Mouse (Mus musculus): Measurements from ENCODE around the gene Apobec3. TPM values are rescaled to one million over a fixed set of nuclear protein-coding genes. Genes with fewer than 3 reads are reported as not detected.

Gene Apobec3
- total RNA-seq, 2 experiments from 2014 or later = 4.4 to 4.7 TPM

Other genes with a start within 250 kb of the Apobec3 start
- 10 to 100 TPM; 10.4 to 10.6 TPM for gene Fam227a, start 232.7 kb upstream of the Apobec3 start, total RNA-seq (2021)
- gene Cby1, start 232.5 kb upstream of the Apobec3 start, total RNA-seq (2021) = 10 to 100 TPM; 54.5 to 61.0 TPM
- gene Tomm22, start 220.8 kb upstream of the Apobec3 start, total RNA-seq (2021) = 100 to 1,000 TPM; 108 to 112 TPM
- 10 to 100 TPM; 43.7 to 46.1 TPM for gene Josd1, start 203.7 kb upstream of the Apobec3 start, total RNA-seq (2021)
- 10 to 100 TPM; 44.9 to 48.5 TPM for gene Gtpbp1, start 200.8 kb upstream of the Apobec3 start, total RNA-seq (2021)
- gene Sun2, start 149.1 kb upstream of the Apobec3 start, total RNA-seq (2021) = 10 to 100 TPM; 14.9 to 20.2 TPM
- gene Dnal4, start 113.8 kb upstream of the Apobec3 start, total RNA-seq (2021) = 10 to 100 TPM; 28.6 to 31.0 TPM
- gene Nptxr, start 86.9 kb upstream of the Apobec3 start, total RNA-seq (2021) = 100 to 1,000 TPM; 454 to 474 TPM
- gene Npcd, start 57.4 kb upstream of the Apobec3 start, total RNA-seq (2021) = 10 to 100 TPM; 12.5 to 12.9 TPM
- 100 to 1,000 TPM; 271 to 289 TPM for gene Cbx6, start 57.0 kb upstream of the Apobec3 start, total RNA-seq (2021)
- gene Cbx7, start 79.5 kb downstream of the Apobec3 start, total RNA-seq (2021) = 1 to 10 TPM; 5.6 to 7.1 TPM
- gene Pdgfb, start 123.3 kb downstream of the Apobec3 start, total RNA-seq (2021) = 10 to 100 TPM; 42.6 to 43.4 TPM
- 100 to 1,000 TPM; 430 to 441 TPM for gene Syngr1, start 199.7 kb downstream of the Apobec3 start, total RNA-seq (2021)
- gene Rpl3, start 200.2 kb downstream of the Apobec3 start, total RNA-seq (2021) = 100 to 1,000 TPM; 520 to 524 TPM
- 10 to 100 TPM; 26.8 to 32.5 TPM for gene Tab1, start 241.5 kb downstream of the Apobec3 start, total RNA-seq (2021)

All from left cerebral cortex, postnatal 10 days (tissue).